Mouse (Mus musculus) mouse trophoblast stem cell (cell line): ENCODE measurements around the gene Inca1.

Experiments used
- in situ Hi-C, 2 experiments: fragments of 300-500 bp; cut with MseI, MboI; formaldehyde crosslinking; loops; 2 replicates in 1 of 2; 3 replicates in 1 of 2; pipeline ENCODE4 v1.15.1; 2025

Gene Inca1

DNA sequence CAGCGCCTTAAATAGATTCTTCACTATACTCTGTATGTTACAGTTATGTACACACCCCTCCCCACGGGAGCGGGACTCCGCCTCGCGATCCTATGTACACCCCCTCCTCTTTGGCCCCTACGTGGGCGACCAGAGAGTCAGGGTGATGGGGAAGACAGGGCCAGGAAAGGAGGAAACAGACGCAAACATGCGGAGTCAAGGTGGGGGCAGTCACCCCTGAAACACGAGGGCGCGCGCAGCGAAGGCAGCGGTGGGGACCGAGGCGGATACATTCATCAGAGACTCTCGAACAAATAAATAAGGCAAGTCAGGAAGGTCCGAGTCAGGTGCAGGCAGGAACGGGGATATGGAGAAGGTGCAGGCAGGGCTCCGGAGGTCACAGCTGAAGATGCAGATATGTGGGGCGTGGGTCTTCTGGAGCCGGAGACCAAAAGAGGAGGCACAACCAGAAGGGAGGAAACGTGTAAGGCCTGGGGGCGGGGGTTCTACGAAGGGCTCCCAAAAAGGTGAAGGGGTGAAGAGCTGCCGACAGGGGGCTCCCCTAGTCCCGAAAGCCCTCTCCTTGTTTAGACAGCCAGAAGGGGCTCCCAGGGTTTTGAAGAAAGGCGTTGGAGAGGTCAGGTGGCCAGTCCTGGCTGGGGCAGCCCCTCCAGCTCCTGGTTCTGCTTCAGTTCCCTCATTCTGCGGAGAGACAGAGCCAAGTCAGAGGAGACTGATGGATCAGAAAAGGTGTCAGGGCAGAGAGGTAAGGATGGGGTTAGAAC lies 30.2 kb downstream of the Inca1 start:
- in situ Hi-C loops: no loop called here

DNA sequence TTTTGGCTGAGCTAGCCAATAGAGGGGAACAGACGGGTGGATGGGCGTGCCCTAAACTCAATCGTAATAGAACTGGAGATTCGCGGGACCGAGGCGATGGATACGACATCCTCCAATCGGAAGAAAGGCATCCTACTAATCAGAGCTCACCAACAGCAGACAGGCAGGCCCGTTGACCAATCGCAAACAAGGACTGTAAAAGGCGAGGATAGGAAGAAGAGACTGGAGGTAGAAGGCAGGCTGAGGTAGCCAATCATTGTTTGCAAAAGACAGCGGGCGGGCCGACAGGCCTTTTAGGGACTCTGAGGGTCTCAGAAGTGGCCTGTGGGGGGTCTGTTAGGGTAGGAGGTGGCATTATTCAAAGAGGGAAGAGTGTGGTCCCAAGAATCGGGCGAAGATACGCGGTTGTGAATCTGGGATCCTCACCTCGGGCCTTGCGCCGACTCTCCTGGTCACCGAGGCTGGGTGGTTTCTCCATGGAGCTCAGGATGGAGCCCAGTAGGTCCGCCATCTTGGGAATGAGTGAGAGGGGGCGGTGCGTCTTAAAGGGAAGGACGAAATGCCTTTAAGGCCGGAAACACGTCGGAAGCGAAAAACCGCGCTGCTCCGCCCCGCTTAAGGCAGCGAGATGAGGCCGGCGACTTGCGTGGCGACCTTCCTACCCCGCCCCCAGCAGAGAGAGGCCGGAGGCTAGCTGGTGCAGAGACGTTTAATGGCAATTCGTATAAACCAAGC lies 31.0 kb downstream of the Inca1 start, which contains the start of gene Spag7:
TSS of gene Spag7 (minus strand) at position 646 of the 735 bp plus-strand sequence.
- in situ Hi-C loops: no loop called here

DNA sequence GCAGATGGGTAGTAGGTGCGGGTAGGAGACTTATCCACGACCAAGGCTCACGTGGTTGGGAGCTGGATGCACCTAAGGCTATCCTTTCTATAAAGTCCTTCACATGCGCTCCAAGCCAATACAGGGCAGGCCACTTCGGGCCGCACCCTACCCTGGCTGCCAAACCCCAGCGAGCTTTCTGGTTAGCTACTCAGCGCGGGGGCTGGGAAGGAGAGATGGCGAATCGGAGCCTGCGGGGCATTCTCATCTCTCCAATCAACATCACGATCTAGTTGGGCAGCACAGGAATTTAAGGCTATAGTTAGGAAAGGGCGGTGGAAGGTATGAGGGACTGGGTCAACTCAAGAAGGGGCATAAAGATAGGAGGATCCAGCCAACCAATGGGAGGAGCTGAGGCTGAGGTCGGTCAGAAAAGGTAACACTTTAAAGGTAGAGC lies 31.6 kb downstream of the Inca1 start:
- in situ Hi-C loops: no loop called here

DNA sequence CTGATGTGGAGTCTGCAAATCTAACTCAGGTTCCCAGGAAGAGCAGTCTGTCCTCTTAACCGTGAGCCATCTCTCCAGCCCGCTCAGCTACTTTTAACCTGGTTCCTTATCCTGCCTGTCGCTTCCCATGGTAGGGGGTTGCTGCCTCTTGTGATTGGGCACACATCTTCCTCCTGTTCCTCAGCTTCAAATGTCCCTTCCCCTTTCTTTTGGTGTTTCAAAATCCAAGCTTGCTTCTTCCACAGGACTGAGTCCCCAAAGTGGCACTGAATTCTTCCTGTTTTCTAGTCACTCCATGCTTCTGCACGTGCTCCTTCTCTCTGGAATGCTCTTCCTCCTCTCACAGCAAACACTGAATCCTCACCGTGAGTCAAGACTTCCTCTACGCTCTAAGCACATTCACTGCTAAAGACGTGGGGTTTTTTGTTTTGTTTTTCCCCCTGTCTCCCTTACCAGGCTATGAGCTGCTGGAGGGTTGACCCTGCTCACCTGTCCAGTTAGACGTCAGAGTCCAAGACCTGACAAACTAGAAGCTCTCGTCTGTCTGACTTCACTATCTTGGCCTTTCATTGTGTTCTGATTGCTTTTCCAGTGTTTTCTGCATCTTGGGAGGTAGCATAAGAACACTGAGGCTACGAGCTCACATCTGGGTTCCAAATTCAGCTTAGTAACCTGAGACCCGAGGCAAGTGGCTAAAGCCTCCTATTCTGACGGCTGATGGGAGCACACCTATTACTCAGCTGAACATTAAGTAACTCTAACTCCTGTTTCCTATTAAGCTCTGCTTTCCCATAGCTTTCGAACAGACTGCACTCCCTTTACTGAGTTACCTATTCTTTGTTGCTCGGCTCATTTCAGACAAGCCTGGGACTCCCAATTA lies 32.4 kb downstream of the Inca1 start:
- in situ Hi-C loops: no loop called here

DNA sequence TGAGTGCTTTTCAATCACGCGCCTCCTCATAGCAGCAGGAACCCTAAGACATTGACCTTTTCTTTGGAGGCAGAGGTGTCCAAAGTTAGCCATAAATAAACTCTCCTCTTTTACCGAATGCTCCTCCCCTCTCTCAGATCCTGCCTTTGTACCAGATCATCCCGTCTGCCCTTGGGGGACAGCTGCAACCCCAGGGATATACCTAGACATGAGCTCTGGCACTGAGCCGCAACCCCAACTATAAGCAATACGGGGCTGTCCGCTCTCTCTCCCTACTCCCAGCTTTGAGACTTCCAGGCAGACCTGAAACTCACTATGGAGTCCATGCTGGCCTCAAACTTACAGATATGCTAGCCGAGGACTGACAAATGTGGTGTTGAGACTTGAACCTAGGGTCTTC lies 33.3 kb downstream of the Inca1 start:
- in situ Hi-C loops: no loop called here

DNA sequence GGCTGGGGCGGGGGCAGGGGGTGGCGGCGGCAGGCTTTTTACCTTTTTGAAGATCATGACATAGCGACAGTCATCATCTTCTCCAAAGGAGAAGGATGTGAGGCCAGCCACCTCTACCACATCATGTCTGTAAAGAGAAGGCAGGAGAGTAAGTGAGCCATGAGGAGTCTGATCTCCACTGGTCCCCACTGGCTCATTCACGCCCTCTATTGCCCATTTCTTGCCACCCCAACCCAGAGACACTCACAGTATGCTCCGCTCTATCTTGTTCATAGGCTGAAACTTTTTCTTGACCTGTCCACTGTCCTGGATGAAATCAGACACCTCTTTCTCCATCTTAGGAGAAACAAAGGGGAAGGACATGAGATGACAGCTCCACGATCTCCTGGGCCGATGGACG lies 35.2 kb downstream of the Inca1 start:
- in situ Hi-C loops: no loop called here

DNA sequence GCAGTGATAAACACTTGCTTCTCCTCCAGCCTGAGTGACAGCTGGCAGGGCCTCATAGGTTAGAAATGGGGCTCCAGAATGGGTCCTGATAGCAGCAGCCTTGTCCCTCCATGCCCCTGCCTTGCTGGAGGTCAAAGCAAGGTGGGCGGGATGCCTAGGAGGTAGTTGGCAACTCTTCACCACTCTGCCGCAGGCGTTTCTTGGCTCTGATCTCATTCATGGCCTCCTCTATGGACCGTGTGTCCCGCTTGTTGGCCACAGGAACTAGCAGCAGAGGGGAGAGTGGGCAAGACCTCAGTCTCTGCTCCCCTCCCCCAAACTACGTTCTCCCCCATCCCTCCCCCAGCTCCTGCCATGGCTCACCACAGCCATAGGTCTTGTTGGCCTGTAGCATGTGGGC lies 36.0 kb downstream of the Inca1 start:
- in situ Hi-C loops: no loop called here

DNA sequence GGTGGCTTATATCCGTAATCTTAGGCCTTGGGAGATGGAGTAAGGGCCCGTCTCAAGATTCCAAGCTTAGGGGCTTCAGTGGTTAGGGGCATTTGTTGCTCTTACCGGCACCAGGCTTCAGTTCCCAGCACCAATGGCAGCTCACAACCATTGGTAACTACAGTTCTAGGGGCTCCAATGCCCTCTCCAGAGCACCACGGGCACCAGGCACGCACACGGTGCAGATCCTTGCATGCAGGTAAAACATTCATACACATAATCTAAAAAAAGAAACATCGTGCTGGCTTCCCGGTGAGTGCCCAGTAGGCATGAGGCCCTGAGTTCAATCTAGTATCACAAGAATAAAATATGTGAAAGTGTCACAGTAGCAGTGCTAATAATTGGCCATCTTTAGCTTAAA lies 36.9 kb downstream of the Inca1 start:
- in situ Hi-C loops: no loop called here

DNA sequence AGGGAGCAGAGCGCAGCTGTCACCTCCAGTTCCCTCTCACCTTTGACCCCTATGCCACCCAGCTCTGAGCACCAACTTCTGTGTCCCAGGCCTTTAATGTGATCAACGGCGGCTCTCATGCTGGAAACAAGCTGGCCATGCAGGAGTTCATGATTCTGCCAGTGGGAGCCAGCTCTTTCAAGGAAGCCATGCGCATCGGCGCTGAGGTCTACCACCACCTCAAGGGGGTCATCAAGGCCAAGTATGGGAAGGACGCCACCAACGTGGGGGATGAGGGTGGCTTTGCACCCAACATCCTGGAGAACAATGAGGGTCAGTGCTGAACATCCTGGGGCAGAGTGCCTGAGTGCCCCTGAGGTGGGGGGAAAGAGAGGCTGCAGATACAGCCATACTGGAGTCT lies 39.4 kb downstream of the Inca1 start:
- in situ Hi-C loops: no loop called here

DNA sequence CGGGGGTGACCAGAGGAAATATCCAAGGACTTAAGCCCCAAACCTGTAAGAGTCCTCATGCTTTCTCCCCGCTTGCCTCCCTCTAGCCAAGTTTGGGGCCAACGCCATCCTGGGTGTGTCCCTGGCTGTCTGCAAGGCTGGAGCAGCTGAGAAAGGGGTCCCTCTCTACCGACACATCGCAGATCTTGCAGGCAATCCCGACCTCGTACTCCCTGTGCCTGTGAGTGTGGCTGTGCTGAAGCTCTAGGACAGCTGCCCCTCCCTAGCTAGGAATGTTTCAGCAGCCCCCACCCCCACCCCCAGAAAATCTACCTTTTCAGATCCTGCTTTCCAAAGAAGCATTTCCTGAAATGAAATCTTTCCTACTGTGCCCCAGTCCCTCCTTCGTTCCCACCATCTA lies 41.0 kb downstream of the Inca1 start:
- in situ Hi-C loops: no loop called here

DNA sequence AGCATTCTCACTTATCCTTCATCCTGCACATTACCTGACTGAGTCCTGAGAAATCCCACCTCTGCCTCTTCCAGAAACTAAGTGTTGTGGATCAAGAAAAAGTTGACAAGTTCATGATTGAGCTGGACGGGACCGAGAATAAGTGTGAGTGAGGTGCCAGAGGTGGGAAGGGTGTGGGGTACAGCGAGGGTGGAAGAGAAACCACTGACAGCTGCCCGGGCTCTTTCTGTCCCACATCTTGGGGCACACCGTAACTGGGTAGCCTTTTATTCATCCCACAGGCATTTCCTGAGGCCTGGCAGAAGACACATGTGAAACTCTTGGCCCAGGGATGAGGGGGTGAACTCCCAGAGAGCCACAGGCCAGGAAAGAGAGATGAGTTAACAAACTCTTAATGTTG lies 41.4 kb downstream of the Inca1 start:
- in situ Hi-C loops: no loop called here

DNA sequence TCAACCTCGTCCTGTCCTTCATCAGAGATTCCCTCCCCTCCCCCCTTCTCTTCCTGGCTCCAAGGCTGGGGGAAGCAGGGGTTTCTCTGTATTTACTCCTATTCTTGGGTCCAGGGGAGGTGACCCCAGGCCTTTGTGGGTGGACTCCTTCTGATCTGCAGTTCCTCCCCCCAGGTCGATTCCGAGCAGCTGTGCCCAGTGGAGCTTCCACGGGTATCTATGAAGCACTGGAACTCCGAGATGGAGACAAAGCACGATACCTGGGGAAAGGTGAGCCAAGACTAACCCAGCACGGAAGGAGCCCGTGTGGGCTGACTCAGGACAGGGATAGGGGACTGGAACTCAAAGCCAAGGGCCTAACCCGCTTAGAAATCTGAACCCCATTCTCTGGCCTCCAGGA lies 42.0 kb downstream of the Inca1 start:
- in situ Hi-C loops: no loop called here

DNA sequence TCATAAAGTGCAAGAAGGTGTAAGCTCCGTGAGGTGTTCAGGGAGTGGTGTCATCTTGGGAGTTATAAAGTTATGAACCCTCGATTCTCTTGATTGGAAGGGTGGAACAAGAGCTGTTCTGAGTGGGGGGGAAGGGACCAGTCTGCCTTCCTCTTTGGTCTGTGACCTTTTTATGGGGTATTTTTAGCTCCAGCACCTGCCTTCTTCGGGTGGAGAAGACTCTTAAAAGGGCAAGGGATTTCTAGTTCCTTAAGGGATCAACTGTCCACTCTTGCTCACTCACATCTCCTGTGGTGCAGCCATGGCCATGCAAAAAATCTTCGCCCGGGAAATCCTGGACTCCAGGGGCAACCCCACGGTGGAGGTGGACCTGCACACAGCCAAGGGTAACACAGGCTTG lies 42.4 kb downstream of the Inca1 start:
- in situ Hi-C loops: no loop called here

DNA sequence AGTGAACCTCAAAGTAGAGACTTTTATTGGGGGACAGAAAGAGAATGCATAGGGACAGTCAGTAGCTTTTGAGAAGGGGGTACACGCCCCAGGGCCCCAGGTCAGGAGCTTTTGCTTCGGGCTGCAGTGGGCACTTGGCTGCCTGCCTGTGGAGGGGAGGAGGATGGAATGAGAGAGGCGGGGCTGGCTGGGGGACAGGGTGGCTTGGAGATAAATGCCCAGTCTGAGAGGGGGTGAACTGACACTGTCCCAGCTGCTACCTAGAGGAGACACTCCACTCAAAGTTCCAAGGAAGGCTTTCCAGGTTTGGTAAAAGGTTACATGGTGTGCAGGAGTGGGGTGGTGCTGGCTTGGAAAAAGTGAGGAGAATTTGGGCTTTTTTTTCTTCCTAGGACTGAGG lies 43.0 kb downstream of the Inca1 start, which contains the start of gene Eno3:
TSS of gene Eno3 (plus strand) at position 239 of the 400 bp plus-strand sequence.
- in situ Hi-C loops: no loop called here

DNA sequence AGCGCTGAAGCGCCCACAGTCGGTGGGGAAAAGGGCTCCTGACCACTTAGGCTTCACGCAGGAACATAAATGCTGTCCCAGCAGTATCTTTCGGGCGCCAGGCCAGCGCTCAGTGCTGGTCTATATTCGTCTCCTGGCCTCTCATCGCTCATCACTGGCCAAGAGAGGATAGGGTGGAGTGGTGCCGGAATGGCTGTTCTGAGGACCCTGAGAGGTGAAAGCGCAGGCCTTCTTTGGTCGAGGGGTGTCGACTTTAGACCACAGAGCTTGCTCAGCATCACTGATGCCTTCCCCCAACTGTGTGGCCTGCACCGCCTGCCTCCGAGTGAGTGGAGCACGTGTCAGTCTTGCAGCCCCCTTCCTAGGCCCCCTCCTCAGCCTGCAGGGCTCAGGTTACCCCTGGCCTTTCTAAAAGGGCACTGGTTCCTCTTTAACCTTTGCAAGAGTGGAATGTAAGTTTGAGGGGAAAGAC lies 43.5 kb downstream of the Inca1 start:
- in situ Hi-C loops: no loop called here

DNA sequence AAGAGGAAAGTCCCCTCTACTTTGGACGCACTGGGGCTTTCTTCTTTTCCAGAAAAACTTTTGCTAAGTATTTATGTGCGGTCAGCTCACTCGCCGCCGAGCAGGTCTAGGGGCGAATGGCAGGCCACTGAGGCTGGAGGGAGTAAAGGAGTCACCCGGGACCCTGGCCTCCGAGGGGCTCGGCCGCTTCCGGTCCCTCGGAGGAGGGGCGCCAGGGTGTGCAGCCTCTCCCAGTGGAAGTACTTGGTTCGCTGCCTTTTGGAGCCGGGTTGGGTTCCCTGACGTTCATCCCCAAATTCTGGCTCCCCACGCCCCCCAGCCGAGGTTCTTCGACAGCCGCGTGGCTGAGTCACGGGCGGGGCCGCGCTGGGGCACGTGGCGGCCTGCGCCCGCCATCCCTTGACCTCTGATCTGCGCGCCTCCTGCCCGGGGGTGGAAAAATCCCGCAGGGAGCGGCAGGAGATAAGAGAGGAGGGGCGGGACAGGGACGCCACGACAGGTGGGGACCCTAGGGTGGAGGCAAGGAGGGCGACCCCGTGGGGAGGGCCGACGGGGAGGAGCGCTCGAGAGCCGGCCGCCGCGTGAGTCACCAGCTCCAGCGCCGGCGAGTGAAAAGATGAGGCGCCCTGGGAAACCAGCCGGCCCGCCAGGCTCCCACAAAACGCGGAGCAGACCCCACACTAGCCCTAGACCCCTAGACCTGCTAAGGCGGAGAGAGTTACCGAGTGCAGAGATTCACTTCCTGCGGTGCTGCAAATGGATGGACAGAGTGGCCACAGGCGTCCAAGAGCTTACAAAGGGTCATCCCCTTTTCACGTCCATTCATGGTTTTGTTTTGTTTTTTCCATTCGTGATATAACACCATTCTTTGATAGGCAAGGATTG lies 44.1 kb downstream of the Inca1 start:
- in situ Hi-C loops: no loop called here

DNA sequence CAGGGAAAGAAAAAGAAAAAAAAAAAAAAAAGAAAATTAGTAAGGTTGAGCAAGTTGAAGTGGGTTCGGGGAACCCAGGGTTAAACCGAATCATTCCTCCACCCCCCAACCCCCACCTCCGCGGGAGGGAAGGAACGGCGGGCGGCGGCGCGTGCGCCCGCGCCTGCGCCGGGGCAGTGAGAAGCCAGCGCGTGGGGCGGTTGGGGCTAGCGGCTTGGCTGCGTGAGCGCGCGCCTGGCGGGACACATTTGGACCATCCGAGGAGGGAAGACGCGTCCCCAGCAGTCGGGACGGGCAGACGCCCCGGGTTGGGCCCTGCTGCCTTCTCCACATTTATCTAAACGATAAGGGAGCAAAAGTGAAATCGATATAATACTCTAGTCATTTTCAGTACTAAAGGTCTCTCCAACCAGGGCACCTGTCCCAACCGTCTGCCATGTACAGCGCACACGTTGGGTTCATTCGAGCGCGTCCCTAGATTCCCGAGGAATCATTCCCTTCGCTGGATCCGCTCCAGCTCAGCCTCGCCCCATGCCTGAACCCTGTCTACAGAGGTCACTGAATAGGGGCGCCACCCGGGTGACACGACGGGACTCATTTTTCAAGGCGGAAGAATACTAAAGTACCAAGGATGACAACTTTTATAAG lies 44.9 kb downstream of the Inca1 start:
- in situ Hi-C loops: no loop called here

DNA sequence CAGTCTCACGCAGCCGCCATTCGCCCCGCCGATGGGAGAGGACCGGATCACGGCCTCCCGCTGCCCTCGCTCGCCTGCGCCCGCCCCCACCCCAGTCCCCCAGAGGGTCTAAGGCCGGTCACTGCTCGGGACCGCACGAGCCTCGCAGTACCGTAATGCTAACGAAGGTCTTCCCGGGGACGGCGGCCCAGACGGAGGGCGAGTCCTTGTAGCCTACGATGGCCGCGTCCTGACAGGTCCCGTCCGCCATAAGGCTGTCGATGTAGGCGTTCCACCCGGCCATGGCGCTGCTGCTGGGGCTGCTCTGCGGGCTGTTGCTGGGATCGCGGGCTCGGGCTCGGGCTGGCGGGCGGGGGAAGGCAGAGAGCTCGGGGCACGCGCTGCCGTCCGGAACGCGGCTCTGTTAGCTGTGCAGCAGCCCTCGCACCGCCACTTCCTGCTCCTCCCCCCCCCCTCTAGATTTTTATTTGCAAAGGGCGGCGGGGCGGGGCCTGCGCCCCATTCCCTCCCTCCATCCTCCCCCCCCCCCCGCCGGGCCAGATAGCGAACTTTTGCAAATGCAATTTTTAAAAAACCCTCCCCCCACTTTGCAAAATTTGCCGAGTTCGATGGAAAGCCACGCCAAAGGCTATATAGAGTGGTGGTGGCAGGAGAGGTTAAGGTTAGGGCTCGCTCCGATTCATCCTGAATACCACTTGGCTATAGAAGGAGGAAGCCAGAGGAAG lies 45.6 kb downstream of the Inca1 start, which contains the start of gene Pfn1:
TSS of gene Pfn1 (minus strand) at position 447 of the 725 bp plus-strand sequence.
- in situ Hi-C loops: no loop called here

DNA sequence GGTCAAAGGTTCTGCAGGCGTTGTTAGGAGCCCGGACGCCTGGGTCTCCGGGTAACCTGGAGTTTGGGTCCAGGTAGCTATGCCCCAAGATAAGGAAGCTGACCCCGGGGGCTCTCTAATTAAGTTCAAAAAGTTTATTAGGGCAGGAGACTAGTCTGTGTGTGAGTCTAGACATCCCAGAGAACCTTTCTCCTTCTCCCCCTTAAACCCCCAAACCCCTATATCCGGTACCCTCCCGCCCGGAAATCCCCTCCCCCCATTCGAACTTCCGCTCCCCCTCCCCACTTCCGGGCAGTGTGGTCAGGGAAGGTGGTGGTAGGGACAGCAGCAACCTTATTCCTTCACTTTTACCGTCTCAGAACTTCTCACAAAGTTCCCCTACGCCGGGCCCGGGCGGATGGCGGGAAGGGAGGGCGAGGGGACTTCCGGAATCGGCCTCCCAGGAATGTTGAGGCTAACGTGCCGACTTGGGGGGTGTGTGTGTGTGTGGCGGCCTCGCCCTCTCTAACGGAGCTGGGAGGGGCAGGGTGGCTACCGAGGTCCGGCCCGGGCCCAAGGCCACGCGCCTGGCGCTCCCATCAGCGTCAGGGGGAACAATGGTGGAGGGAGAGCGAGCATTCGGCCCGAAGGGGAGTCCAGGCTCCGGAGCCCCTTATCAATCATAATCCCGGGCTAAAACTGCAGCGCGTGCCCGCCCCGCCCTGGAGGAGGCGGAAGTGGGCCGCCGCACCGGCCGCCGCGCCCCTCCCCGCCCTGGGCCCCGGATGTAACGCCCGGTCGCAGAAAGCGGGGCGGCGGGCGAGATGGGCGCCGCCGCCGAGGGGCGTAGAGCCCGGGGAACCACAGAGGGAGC lies 46.4 kb downstream of the Inca1 start:
- in situ Hi-C loops: no loop called here
